Mouse (Mus musculus): ENCODE results near the gene Fbln5. TPM values are rescaled to one million over a fixed set of nuclear protein-coding genes. Genes with fewer than 3 reads are reported as not detected.

The Fbln5 gene
- not detected for total RNA-seq (2023)

DNA sequence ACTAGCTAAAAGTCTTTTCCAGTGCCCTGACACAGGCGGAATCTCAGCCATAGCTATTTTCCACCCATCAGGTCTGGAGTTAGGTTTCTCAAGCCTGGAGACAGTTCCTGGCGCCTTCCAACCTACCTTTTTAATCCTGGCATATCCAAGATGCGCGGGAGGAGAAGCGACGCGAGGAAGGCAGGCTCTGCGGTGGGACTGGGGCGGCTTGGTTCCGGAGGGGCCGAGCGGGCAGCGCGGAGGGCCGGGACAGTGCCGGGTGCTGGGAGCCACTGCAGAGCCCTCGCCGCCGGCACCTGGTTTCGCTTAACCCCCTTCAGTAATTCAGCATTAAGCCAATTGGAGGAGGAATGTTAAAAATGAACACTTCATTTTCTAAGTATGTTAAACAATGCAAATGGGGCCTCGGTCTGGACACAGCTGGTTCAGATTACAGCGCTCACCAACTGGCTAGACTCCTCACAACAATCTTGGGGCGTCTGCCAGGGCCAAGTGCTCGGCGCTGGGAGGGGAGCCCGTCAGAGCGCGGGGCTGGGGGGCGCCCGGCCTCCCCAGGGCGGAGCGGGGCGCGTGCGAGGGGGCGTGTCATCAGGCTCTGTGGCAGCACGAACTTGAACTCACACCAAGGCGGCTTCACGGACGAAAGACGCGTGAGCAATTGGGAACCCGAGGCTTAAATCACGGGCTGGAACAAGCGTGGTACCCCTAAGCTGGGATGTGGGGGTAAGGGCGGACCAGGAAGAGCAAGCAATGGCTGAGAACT, at the start of gene Fbln5:
Gene Fbln5, minus strand, starts transcription at position 448 of the 763 bp plus-strand sequence.

GRCm38 (mm10) chr12:101718054-101718754, 100.7 kb downstream of the Fbln5 start, which contains the start of gene Tc2n:
Gene Tc2n (minus strand): TSS chr12:101718523.

Other genes with a start within 250 kb of the Fbln5 start
- not detected for gene Tc2n, start 100.5 kb downstream of the Fbln5 start, total RNA-seq (2023)
- 10 to 100 TPM; 58.9 to 67.8 TPM for gene Trip11, start 94.2 kb upstream of the Fbln5 start, total RNA-seq (2023)
- gene Atxn3, start 139.2 kb upstream of the Fbln5 start, total RNA-seq (2023), result 10 to 100 TPM; 25.3 to 31.5 TPM
- 10 to 100 TPM; 40.5 to 41.0 TPM for gene Cpsf2, start 156.9 kb upstream of the Fbln5 start, total RNA-seq (2023)

All from B cell, adult 67 days (primary cell).